In the genomic region with DNA sequence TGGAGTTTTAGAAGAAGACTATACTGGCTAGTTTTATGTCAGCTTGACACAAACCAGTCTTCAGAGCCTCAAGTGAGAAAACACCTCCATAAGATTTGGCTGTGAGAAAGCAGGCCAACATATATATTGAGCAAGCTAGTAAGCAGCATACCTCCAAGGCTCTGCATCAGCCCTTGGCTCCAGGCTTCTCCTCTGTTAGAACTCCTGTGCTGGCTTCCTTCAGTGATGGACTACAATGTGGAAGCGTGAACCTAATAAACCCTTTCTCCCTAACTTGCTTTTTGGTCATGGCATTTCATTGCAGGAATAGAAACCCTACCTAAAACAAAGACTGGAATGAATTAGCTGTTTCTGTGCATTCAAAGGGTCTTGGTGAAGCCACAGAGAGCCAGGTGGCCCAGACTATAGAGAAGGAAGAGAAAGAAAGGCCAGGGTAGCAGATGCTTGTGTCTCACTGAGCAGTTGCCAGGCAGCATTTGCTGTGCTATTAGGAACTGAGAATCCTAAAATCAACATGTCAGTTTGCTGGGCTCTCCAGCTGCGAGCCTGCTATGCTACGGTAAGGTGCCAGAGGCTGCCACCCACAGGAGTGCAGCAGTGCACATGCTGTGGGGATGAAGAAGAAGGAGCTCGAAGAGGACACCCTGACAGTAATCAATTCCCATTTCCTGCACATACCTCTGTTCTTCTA, we compare ENCODE assay signal across 1 mouse cellular context.
A peak's percentile ranks its signal among the peaks of the same experiment; 100 is the strongest.
TF ChIP-seq lines count a peak whose summit lies in the region.

No protein-coding gene starts in this region.

TF ChIP-seq in CH12.LX, 34 proteins besides CTCF, POLR2A, EP300 and RAD21 (continued from another document):
- TF ChIP-seq UBTF (IDR thresholded peaks at IDR 0.05; ENCODE audit: low read depth, low read length) = no peak
- peak; percentile 59; the same call in 1 of the 2 replicates for TF ChIP-seq IRF4 (IDR thresholded peaks at IDR 0.05; ENCODE audit: low read depth, low read length)
- peak; percentile 33; the same call in 1 of the 2 replicates for TF ChIP-seq SMC3 (IDR thresholded peaks at IDR 0.05; ENCODE audit: low read depth, low read length)
- TF ChIP-seq JUND (conservative IDR thresholded peaks at IDR 0.05; ENCODE audit: low read depth, low read length) = no peak
- no peak for TF ChIP-seq KAT2A (IDR thresholded peaks at IDR 0.05; ENCODE audit: insufficient replicate concordance, low read length)
TF ChIP-seq in CH12.LX: peak in this region for 4.
